20 mouse cellular contexts compared by ENCODE assay signal in genomic region chr1:75845771-75846535, GRCm38 (mm10).
A peak's percentile ranks its signal among the peaks of the same experiment; 100 is the strongest.
DNase-seq lines count a peak whose midpoint lies in the region; ATAC-seq and TF ChIP-seq lines count a peak whose summit lies in the region.
"Had no signal": no experiment of that assay in that cellular context is flagged by ENCODE, and none has a peak within 500 bp of the region (broad histone marks: within the 10 kb centered on the region; RNA-seq: fewer than 3 reads in every experiment).

No protein-coding gene starts in this region.

- no peak for ATAC-seq in embryonic facial prominence, embryonic 13.5 days (ENCODE audit: insufficient number of reproducible peaks, insufficient read depth, low FRiP score, low TSS enrichment, low read depth)
- no peak for ATAC-seq in midbrain, embryonic 11.5 days (ENCODE audit: low FRiP score)
- no peak for ATAC-seq in midbrain, embryonic 15.5 days (replicated peaks)
- ATAC-seq in embryonic facial prominence, embryonic 14.5 days (ENCODE audit: low read depth), result no peak
- ATAC-seq in hindbrain, embryonic 16.5 days, result no peak
- ATAC-seq: forebrain, embryonic 13.5 days; forebrain, postnatal 0 days; intestine, embryonic 15.5 days had no signal

- H3K27me3 ChIP-seq in embryonic facial prominence, embryonic 13.5 days, result no peaks in the 10 kb centered on the region
- H3K27me3 ChIP-seq in embryonic facial prominence, embryonic 10.5 days (replicated peaks; ENCODE audit: low read depth, poor library complexity, severe bottlenecking), result 0 out of 2 replicates have a peak, but pooled peaks cover 3% of the 10 kb centered on the region
- peaks cover 8% of the 10 kb centered on the region for H3K27me3 ChIP-seq in midbrain, embryonic 11.5 days (ENCODE audit: control insufficient read depth, insufficient read depth, low read length)
- no peaks in the 10 kb centered on the region; the same call in 1 of the 2 replicates for H3K27me3 ChIP-seq in midbrain, embryonic 15.5 days (replicated peaks)
- no peaks in the 10 kb centered on the region for H3K27me3 ChIP-seq in embryonic facial prominence, embryonic 14.5 days (replicated peaks; ENCODE audit: control insufficient read depth, insufficient read depth, low read length)
- H3K27me3 ChIP-seq in hindbrain, embryonic 16.5 days (replicated peaks; ENCODE audit: control insufficient read depth, insufficient read depth, low read length), result no peaks in the 10 kb centered on the region
- H3K27me3 ChIP-seq: forebrain, embryonic 13.5 days; hindbrain, embryonic 13.5 days; intestine, embryonic 15.5 days had no signal

- H3K9me3 ChIP-seq in embryonic facial prominence, embryonic 13.5 days, result no peaks in the 10 kb centered on the region
- H3K9me3 ChIP-seq in embryonic facial prominence, embryonic 10.5 days, result no peaks in the 10 kb centered on the region
- H3K9me3 ChIP-seq in midbrain, embryonic 11.5 days (ENCODE audit: control insufficient read depth, low read length), result no peaks in the 10 kb centered on the region
- H3K9me3 ChIP-seq in midbrain, embryonic 15.5 days, result no peaks in the 10 kb centered on the region
- no peaks in the 10 kb centered on the region for H3K9me3 ChIP-seq in embryonic facial prominence, embryonic 14.5 days (ENCODE audit: control insufficient read depth, low read length)
- no peaks in the 10 kb centered on the region for H3K9me3 ChIP-seq in hindbrain, embryonic 16.5 days (ENCODE audit: control insufficient read depth, low read length)
- H3K9me3 ChIP-seq: forebrain, embryonic 13.5 days; heart, embryonic 10.5 days; hindbrain, embryonic 13.5 days; intestine, embryonic 15.5 days had no signal

- no peak overlapping the region for H3K9ac ChIP-seq in embryonic facial prominence, embryonic 13.5 days
- H3K9ac ChIP-seq in midbrain, embryonic 11.5 days (ENCODE audit: low read length), result no peak overlapping the region
- H3K9ac ChIP-seq in midbrain, embryonic 15.5 days, result no peak overlapping the region
- H3K9ac ChIP-seq in embryonic facial prominence, embryonic 14.5 days (ENCODE audit: low read depth, low read length), result no peak overlapping the region
- H3K9ac ChIP-seq in hindbrain, embryonic 16.5 days (ENCODE audit: low read depth, low read length), result no peak overlapping the region
- H3K9ac ChIP-seq: forebrain, embryonic 13.5 days; forebrain, postnatal 0 days; hindbrain, embryonic 13.5 days; intestine, embryonic 15.5 days had no signal

- peaks cover 40% of the 10 kb centered on the region for H3K4me1 ChIP-seq in embryonic facial prominence, embryonic 13.5 days
- peaks cover 40% of the 10 kb centered on the region for H3K4me1 ChIP-seq in embryonic facial prominence, embryonic 10.5 days
- peaks cover 8% of the 10 kb centered on the region; the same call in 1 of the 2 replicates for H3K4me1 ChIP-seq in midbrain, embryonic 11.5 days (ENCODE audit: control insufficient read depth, insufficient read depth, low read length)
- peaks cover 13% of the 10 kb centered on the region; the same call in 1 of the 2 replicates for H3K4me1 ChIP-seq in midbrain, embryonic 15.5 days
- H3K4me1 ChIP-seq in embryonic facial prominence, embryonic 14.5 days (ENCODE audit: control insufficient read depth, insufficient read depth, low read length), result peaks cover 26% of the 10 kb centered on the region
- H3K4me1 ChIP-seq in hindbrain, embryonic 16.5 days (ENCODE audit: control insufficient read depth, insufficient read depth, low read depth, low read length), result no peaks in the 10 kb centered on the region

- no peak for DNase-seq in embryonic facial prominence, embryonic 10.5 days (ENCODE audit: low spot score)
- peak; percentile 79 for DNase-seq in midbrain, embryonic 11.5 days (ENCODE audit: low spot score, missing footprints)
- DNase-seq in embryonic facial prominence, embryonic 14.5 days (ENCODE audit: low spot score), result peak; percentile 77
- no peak for DNase-seq in MN1 (ENCODE audit: low spot score)
- no peak for DNase-seq in layer of hippocampus, adult 2 months (ENCODE audit: low spot score in 2 of 2)
- DNase-seq: adrenal gland, adult 2 months; adrenal gland, postnatal 25 days; cerebellum, adult 2 months; cerebellum, postnatal 10 days; forebrain, postnatal 0 days; gastrocnemius, adult 2 months; gastrocnemius, postnatal 25 days; heart, postnatal 10 days had no signal

- no peak overlapping the region for H3K4me2 ChIP-seq in embryonic facial prominence, embryonic 13.5 days
- H3K4me2 ChIP-seq in midbrain, embryonic 11.5 days, result no peak overlapping the region
- H3K4me2 ChIP-seq in midbrain, embryonic 15.5 days, result no peak overlapping the region
- no peak overlapping the region for H3K4me2 ChIP-seq in embryonic facial prominence, embryonic 14.5 days (ENCODE audit: low read depth, low read length)
- no peak overlapping the region for H3K4me2 ChIP-seq in hindbrain, embryonic 16.5 days (ENCODE audit: low read length)
- H3K4me2 ChIP-seq: forebrain, embryonic 13.5 days; hindbrain, embryonic 13.5 days; intestine, embryonic 15.5 days had no signal

- WGBS in embryonic facial prominence, embryonic 13.5 days, result 56% methylated on average over 4 of the region's 4 CpGs
- 89% methylated on average over 4 of the region's 4 CpGs for WGBS in embryonic facial prominence, embryonic 10.5 days
- 88% methylated on average over 4 of the region's 4 CpGs for WGBS in midbrain, embryonic 11.5 days
- 86% methylated on average over 4 of the region's 4 CpGs for WGBS in midbrain, embryonic 15.5 days
- WGBS in embryonic facial prominence, embryonic 14.5 days, result 58% methylated on average over 4 of the region's 4 CpGs
- 85% methylated on average over 4 of the region's 4 CpGs for WGBS in hindbrain, embryonic 16.5 days

- TF ChIP-seq CTCF in layer of hippocampus, adult 2 months (conservative IDR thresholded peaks at IDR 0.05), result no peak

- no peaks in the 10 kb centered on the region for H3K36me3 ChIP-seq in embryonic facial prominence, embryonic 13.5 days
- H3K36me3 ChIP-seq in embryonic facial prominence, embryonic 10.5 days (replicated peaks), result no peaks in the 10 kb centered on the region
- H3K36me3 ChIP-seq in midbrain, embryonic 11.5 days (ENCODE audit: control insufficient read depth, insufficient read depth, low read length), result no peaks in the 10 kb centered on the region
- no peaks in the 10 kb centered on the region for H3K36me3 ChIP-seq in midbrain, embryonic 15.5 days (replicated peaks)
- no peaks in the 10 kb centered on the region for H3K36me3 ChIP-seq in embryonic facial prominence, embryonic 14.5 days (ENCODE audit: control insufficient read depth, insufficient read depth, low read length)
- H3K36me3 ChIP-seq in hindbrain, embryonic 16.5 days (ENCODE audit: control insufficient read depth, insufficient read depth, low read length), result no peaks in the 10 kb centered on the region
- H3K36me3 ChIP-seq: heart, embryonic 10.5 days; hindbrain, embryonic 13.5 days; intestine, embryonic 15.5 days had no signal

- peak overlapping the region; percentile 80 for H3K27ac ChIP-seq in embryonic facial prominence, embryonic 13.5 days
- no peak overlapping the region for H3K27ac ChIP-seq in embryonic facial prominence, embryonic 10.5 days (replicated peaks)
- no peak overlapping the region for H3K27ac ChIP-seq in midbrain, embryonic 11.5 days (ENCODE audit: low read depth, low read length)
- no peak overlapping the region for H3K27ac ChIP-seq in midbrain, embryonic 15.5 days
- H3K27ac ChIP-seq in embryonic facial prominence, embryonic 14.5 days (replicated peaks; ENCODE audit: low read depth, low read length), result no peak overlapping the region
- no peak overlapping the region for H3K27ac ChIP-seq in hindbrain, embryonic 16.5 days (ENCODE audit: low read depth, low read length)
- H3K27ac ChIP-seq in layer of hippocampus, adult 2 months, result no peak overlapping the region
- H3K27ac ChIP-seq: forebrain, embryonic 13.5 days; gastrocnemius, adult 2 months; heart, embryonic 10.5 days; intestine, embryonic 15.5 days had no signal

- no peak overlapping the region for H3K4me3 ChIP-seq in embryonic facial prominence, embryonic 13.5 days
- no peak overlapping the region for H3K4me3 ChIP-seq in embryonic facial prominence, embryonic 10.5 days
- no peak overlapping the region for H3K4me3 ChIP-seq in midbrain, embryonic 11.5 days (ENCODE audit: low read depth, low read length)
- no peak overlapping the region for H3K4me3 ChIP-seq in midbrain, embryonic 15.5 days
- H3K4me3 ChIP-seq in embryonic facial prominence, embryonic 14.5 days (ENCODE audit: low read depth, low read length), result no peak overlapping the region
- no peak overlapping the region for H3K4me3 ChIP-seq in hindbrain, embryonic 16.5 days (ENCODE audit: low read length)
- no peak overlapping the region for H3K4me3 ChIP-seq in layer of hippocampus, adult 2 months
- H3K4me3 ChIP-seq: forebrain, embryonic 13.5 days; gastrocnemius, adult 2 months; heart, embryonic 10.5 days; hindbrain, embryonic 13.5 days; intestine, embryonic 15.5 days had no signal

Comparison
In these comparisons a context has a peak if more than half of its experiments do, and no peak if none do; other contexts are left out.
1. DNase-seq: peak in midbrain, embryonic 11.5 days (single experiment) and embryonic facial prominence, embryonic 14.5 days (single experiment); none in embryonic facial prominence, embryonic 10.5 days (single experiment), MN1 (single experiment) and layer of hippocampus, adult 2 months (0 of 2).